Mouse (Mus musculus): ENCODE data around the gene Ifng. TPM values are rescaled to one million over a fixed set of nuclear protein-coding genes. Genes with fewer than 3 reads are reported as not detected.

Ifng gene
- total and polyA plus RNA-seq, 3 experiments: not detected

GRCm38 (mm10) chr10:118495362-118495761 lies 54.5 kb downstream of the Ifng start:
- no peaks in the 10 kb centered on the region for H3K4me1 ChIP-seq (ENCODE audit: insufficient read depth, low read depth, low read length)
- no peaks in the 10 kb centered on the region for H3K27me3 ChIP-seq (ENCODE audit: insufficient read depth, low read length)
- H3K4me3 ChIP-seq (ENCODE audit: low read depth, low read length): no peak overlapping the region
- DNase-seq (ENCODE audit: low spot score) (no peak), ATAC-seq (ENCODE audit: extremely low read depth, insufficient number of reproducible peaks, low FRiP score, poor library complexity, severe bottlenecking) (no peak)
- H3K9me3 ChIP-seq (replicated peaks): peaks cover 32% of the 10 kb centered on the region
- no peaks in the 10 kb centered on the region for H3K36me3 ChIP-seq (replicated peaks)
- no peak for TF ChIP-seq GATA1 (IDR thresholded peaks at IDR 0.05; ENCODE audit: borderline replicate concordance, low read length)
- TF ChIP-seq POLR2AphosphoS5 (IDR thresholded peaks at IDR 0.05; ENCODE audit: insufficient replicate concordance, low read depth, low read length): no peak
- TF ChIP-seq TAL1 (conservative IDR thresholded peaks at IDR 0.05; ENCODE audit: low read depth, low read length): no peak
- TF ChIP-seq CTCF (IDR thresholded peaks at IDR 0.05; ENCODE audit: low read depth, low read length): no peak
- TF ChIP-seq GATA2 (IDR thresholded peaks at IDR 0.05; ENCODE audit: borderline replicate concordance, low read depth, low read length): no peak

Other genes starting within 250 kb of the Ifng start
- not detected in 2 replicates for gene Il22, start 236.1 kb upstream of the Ifng start, total RNA-seq (2014; fragmentation: Nextera tagmentation)
- gene Il22, start 236.1 kb upstream of the Ifng start, total RNA-seq (2017): not detected in 2 replicates
- not detected in 2 replicates for gene Il22, start 236.1 kb upstream of the Ifng start, polyA plus RNA-seq (2012)
- gene Gm32717, start 200.3 kb upstream of the Ifng start, total RNA-seq (2014; fragmentation: Nextera tagmentation): not detected in 2 replicates
- gene Gm32717, start 200.3 kb upstream of the Ifng start, total RNA-seq (2017): 0.17 TPM in 1 of 2 replicates, not detected in the other
- not detected in 2 replicates for gene Gm32717, start 200.3 kb upstream of the Ifng start, polyA plus RNA-seq (2012)
- not detected in 2 replicates for gene Gm32802, start 182.4 kb upstream of the Ifng start, total RNA-seq (2014; fragmentation: Nextera tagmentation)
- 0.17 TPM in 1 of 2 replicates, not detected in the other for gene Gm32802, start 182.4 kb upstream of the Ifng start, total RNA-seq (2017)
- not detected in 2 replicates for gene Gm32802, start 182.4 kb upstream of the Ifng start, polyA plus RNA-seq (2012)
- not detected in 2 replicates for gene Iltifb, start 146.0 kb upstream of the Ifng start, total RNA-seq (2014; fragmentation: Nextera tagmentation)
- gene Iltifb, start 146.0 kb upstream of the Ifng start, total RNA-seq (2017): not detected in 2 replicates
- gene Iltifb, start 146.0 kb upstream of the Ifng start, polyA plus RNA-seq (2012): not detected in 2 replicates
- not detected in 2 replicates for gene Gm9040, start 114.1 kb upstream of the Ifng start, total RNA-seq (2014; fragmentation: Nextera tagmentation)
- 0.05 and 0.12 TPM in 2 replicates for gene Gm9040, start 114.1 kb upstream of the Ifng start, total RNA-seq (2017)
- not detected in 2 replicates for gene Gm9040, start 114.1 kb upstream of the Ifng start, polyA plus RNA-seq (2012)
- gene Gm9044, start 108.6 kb upstream of the Ifng start, total RNA-seq (2014; fragmentation: Nextera tagmentation): not detected in 2 replicates
- 0.05 and 0.12 TPM in 2 replicates for gene Gm9044, start 108.6 kb upstream of the Ifng start, total RNA-seq (2017)
- not detected in 2 replicates for gene Gm9044, start 108.6 kb upstream of the Ifng start, polyA plus RNA-seq (2012)
- gene Gm9045, start 103.2 kb upstream of the Ifng start, total RNA-seq (2014; fragmentation: Nextera tagmentation): not detected in 2 replicates
- gene Gm9045, start 103.2 kb upstream of the Ifng start, total RNA-seq (2017): 0.22 TPM in 1 of 2 replicates, not detected in the other
- gene Gm9045, start 103.2 kb upstream of the Ifng start, polyA plus RNA-seq (2012): 0.03 TPM in 1 of 2 replicates, not detected in the other
- gene Gm9046, start 97.8 kb upstream of the Ifng start, total RNA-seq (2014; fragmentation: Nextera tagmentation): not detected in 2 replicates
- 0.05 TPM in 1 of 2 replicates, not detected in the other for gene Gm9046, start 97.8 kb upstream of the Ifng start, total RNA-seq (2017)
- gene Gm9046, start 97.8 kb upstream of the Ifng start, polyA plus RNA-seq (2012): not detected in 2 replicates
- gene Gm9048, start 92.4 kb upstream of the Ifng start, total RNA-seq (2014; fragmentation: Nextera tagmentation): not detected in 2 replicates
- gene Gm9048, start 92.4 kb upstream of the Ifng start, total RNA-seq (2017): not detected in 2 replicates
- not detected in 2 replicates for gene Gm9048, start 92.4 kb upstream of the Ifng start, polyA plus RNA-seq (2012)
- gene Gm9049, start 86.9 kb upstream of the Ifng start, total RNA-seq (2014; fragmentation: Nextera tagmentation): not detected in 2 replicates
- 0.22 TPM in 1 of 2 replicates, not detected in the other for gene Gm9049, start 86.9 kb upstream of the Ifng start, total RNA-seq (2017)
- 0.03 TPM in 1 of 2 replicates, not detected in the other for gene Gm9049, start 86.9 kb upstream of the Ifng start, polyA plus RNA-seq (2012)